Mouse (Mus musculus): ENCODE data around the gene Ttc3. TPM values are rescaled to one million over a fixed set of nuclear protein-coding genes. Genes with fewer than 3 reads are reported as not detected.

The Ttc3 gene
- polyA plus RNA-seq, 1 experiment = 152 TPM

GRCm38 (mm10) chr16:94508769-94509168 is 138.4 kb downstream of the Ttc3 start:
- H3K27ac ChIP-seq (ENCODE audit: insufficient read depth, low read length) = no peak overlapping the region
- no peak for TF ChIP-seq EP300 (IDR thresholded peaks at IDR 0.05; ENCODE audit: insufficient read depth, low read depth, low read length)
- H3K4me3 ChIP-seq (ENCODE audit: low read depth, low read length) = no peak overlapping the region
- H3K9me3 ChIP-seq (replicated peaks; ENCODE audit: control insufficient read depth, insufficient read depth, low read length, poor library complexity, severe bottlenecking) = no peaks in the 10 kb centered on the region
- H3K27me3 ChIP-seq (ENCODE audit: control insufficient read depth, insufficient read depth, low read length, poor library complexity, severe bottlenecking) = no peaks in the 10 kb centered on the region
- H3K9ac ChIP-seq (ENCODE audit: low read depth, poor library complexity, severe bottlenecking) = no peak overlapping the region
- peaks cover 4% of the 10 kb centered on the region for H3K36me3 ChIP-seq (ENCODE audit: control insufficient read depth, insufficient read depth, low read length, poor library complexity, severe bottlenecking)
- H3K4me1 ChIP-seq (ENCODE audit: control insufficient read depth, insufficient read depth, low read length) = no peaks in the 10 kb centered on the region

DNA sequence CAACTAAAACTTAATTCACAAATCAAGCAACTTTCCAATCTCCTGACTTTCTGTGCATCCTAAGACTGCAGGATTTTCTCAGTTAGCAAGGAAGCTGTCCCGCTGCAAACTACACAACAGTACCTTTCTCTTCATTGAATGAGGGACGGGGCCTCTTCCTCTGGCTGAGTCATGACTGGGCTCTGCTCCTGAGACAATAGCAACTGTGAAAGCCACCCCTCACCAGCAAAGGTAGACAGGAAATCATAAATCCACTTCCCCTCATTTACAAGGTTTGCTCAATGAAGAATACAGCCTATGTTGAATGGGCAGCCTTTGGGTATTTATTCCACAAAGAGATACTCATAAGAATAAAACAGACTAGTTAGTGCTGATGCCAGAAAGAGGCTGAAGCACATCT is 139.6 kb downstream of the Ttc3 start:
- no peak overlapping the region for H3K4me3 ChIP-seq (ENCODE audit: low read depth, low read length)
- H3K36me3 ChIP-seq (ENCODE audit: control insufficient read depth, insufficient read depth, low read length, poor library complexity, severe bottlenecking) = peaks cover 2% of the 10 kb centered on the region
- no peak for TF ChIP-seq POLR2A (IDR thresholded peaks at IDR 0.05; ENCODE audit: insufficient read depth, low read length)
- no peak for TF ChIP-seq CTCF (IDR thresholded peaks at IDR 0.05; ENCODE audit: low read depth, low read length)
- no peak for TF ChIP-seq EP300 (IDR thresholded peaks at IDR 0.05; ENCODE audit: insufficient read depth, low read depth, low read length)
- H3K27ac ChIP-seq (ENCODE audit: insufficient read depth, low read length) = no peak overlapping the region
- no peaks in the 10 kb centered on the region for H3K9me3 ChIP-seq (replicated peaks; ENCODE audit: control insufficient read depth, insufficient read depth, low read length, poor library complexity, severe bottlenecking)
- H3K9ac ChIP-seq (ENCODE audit: low read depth, poor library complexity, severe bottlenecking) = no peak overlapping the region
- H3K4me1 ChIP-seq (ENCODE audit: control insufficient read depth, insufficient read depth, low read length) = no peaks in the 10 kb centered on the region
- H3K27me3 ChIP-seq (ENCODE audit: control insufficient read depth, insufficient read depth, low read length, poor library complexity, severe bottlenecking) = no peaks in the 10 kb centered on the region

DNA sequence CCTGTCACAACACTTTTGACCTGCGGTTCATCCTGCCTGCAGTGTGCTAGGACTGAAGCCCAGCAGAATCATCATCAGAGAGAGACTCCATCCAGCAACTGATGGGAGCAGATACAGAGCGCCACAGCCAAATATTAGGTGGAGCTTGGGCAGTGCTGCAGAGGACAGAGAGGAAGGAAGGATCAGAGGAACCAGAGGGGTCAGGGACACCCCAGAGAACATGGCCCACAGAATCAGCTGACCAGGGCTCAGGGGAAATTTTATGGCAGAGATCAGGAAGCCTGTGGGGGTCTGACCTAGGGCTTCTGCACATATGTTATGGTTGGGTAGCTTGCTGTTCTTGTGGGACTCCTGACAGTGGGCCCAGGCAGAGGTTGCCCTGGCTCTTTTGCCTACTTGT is 147.2 kb downstream of the Ttc3 start:
- no peaks in the 10 kb centered on the region for H3K27me3 ChIP-seq (ENCODE audit: control insufficient read depth, insufficient read depth, low read length, poor library complexity, severe bottlenecking)
- H3K27ac ChIP-seq (ENCODE audit: insufficient read depth, low read length) = no peak overlapping the region
- TF ChIP-seq CTCF (IDR thresholded peaks at IDR 0.05; ENCODE audit: low read depth, low read length) = no peak
- no peak for TF ChIP-seq POLR2A (IDR thresholded peaks at IDR 0.05; ENCODE audit: insufficient read depth, low read length)
- TF ChIP-seq EP300 (IDR thresholded peaks at IDR 0.05; ENCODE audit: insufficient read depth, low read depth, low read length) = no peak
- no peak overlapping the region for H3K9ac ChIP-seq (ENCODE audit: low read depth, poor library complexity, severe bottlenecking)
- H3K9me3 ChIP-seq (replicated peaks; ENCODE audit: control insufficient read depth, insufficient read depth, low read length, poor library complexity, severe bottlenecking) = no peaks in the 10 kb centered on the region
- H3K36me3 ChIP-seq (ENCODE audit: control insufficient read depth, insufficient read depth, low read length, poor library complexity, severe bottlenecking) = no peaks in the 10 kb centered on the region
- no peaks in the 10 kb centered on the region for H3K4me1 ChIP-seq (ENCODE audit: control insufficient read depth, insufficient read depth, low read length)
- H3K4me3 ChIP-seq (ENCODE audit: low read depth, low read length) = no peak overlapping the region

Other genes starting within 250 kb of the Ttc3 start
- gene Hlcs, start 57.0 kb upstream of the Ttc3 start, polyA plus RNA-seq (2011; ENCODE audit: insufficient read depth, insufficient read length, low read depth, missing spikeins) = 12.6 and 14.1 TPM in 2 replicates
- gene Ripply3, start 42.2 kb upstream of the Ttc3 start, polyA plus RNA-seq (2011; ENCODE audit: insufficient read depth, insufficient read length, low read depth, missing spikeins) = 0.87 and 0.91 TPM in 2 replicates
- gene Pigp, start 1.2 kb downstream of the Ttc3 start, polyA plus RNA-seq (2011; ENCODE audit: insufficient read depth, insufficient read length, low read depth, missing spikeins) = 54.7 and 65.3 TPM in 2 replicates
- 38.9 and 39.5 TPM in 2 replicates for gene Vps26c, start 156.2 kb downstream of the Ttc3 start, polyA plus RNA-seq (2011; ENCODE audit: insufficient read depth, insufficient read length, low read depth, missing spikeins)
- 52.1 and 56.3 TPM in 2 replicates for gene Dyrk1a, start 199.4 kb downstream of the Ttc3 start, polyA plus RNA-seq (2011; ENCODE audit: insufficient read depth, insufficient read length, low read depth, missing spikeins)